Mouse (Mus musculus): ENCODE measurements around the gene Pmf1.

The Pmf1 gene

GRCm38 (mm10) chr3:88409741-88410644, at the start of gene Pmf1:
Pmf1 (minus strand) TSS chr3:88410331.
- DNase-seq (ENCODE audit: low spot score): peak; percentile 92

- no peak for DNase-seq (ENCODE audit: low spot score)
Observed at GRCm38 (mm10) chr3:88458778-88459219, 48.7 kb upstream of the Pmf1 start.

- no peak for DNase-seq (ENCODE audit: low spot score)
Observed at GRCm38 (mm10) chr3:88456746-88457532, 46.8 kb upstream of the Pmf1 start.

DNA sequence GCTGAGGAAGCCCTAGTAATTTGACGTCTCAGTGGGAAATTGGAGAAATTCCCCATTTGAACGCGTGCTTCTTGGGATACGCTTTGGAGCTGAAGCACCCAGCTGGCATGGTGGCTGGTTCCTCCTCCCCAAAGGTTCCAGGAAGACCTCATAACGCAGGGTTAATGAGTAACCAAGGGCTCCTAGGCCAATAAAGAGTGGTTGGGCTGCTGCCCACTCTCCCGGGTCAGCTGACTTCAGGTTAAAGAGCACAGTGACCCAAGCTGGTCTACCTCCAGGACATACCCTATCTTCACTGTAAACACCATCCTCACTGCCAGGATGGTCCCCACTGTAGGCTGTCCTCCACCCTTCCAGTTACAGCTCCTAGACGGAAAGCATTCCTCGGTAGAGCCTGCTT, 46.2 kb upstream of the Pmf1 start:
- no peak for DNase-seq (ENCODE audit: low spot score)

- peak; percentile 54 for DNase-seq (ENCODE audit: low spot score)
Observed at GRCm38 (mm10) chr3:88455588-88456264, 45.6 kb upstream of the Pmf1 start.

DNA sequence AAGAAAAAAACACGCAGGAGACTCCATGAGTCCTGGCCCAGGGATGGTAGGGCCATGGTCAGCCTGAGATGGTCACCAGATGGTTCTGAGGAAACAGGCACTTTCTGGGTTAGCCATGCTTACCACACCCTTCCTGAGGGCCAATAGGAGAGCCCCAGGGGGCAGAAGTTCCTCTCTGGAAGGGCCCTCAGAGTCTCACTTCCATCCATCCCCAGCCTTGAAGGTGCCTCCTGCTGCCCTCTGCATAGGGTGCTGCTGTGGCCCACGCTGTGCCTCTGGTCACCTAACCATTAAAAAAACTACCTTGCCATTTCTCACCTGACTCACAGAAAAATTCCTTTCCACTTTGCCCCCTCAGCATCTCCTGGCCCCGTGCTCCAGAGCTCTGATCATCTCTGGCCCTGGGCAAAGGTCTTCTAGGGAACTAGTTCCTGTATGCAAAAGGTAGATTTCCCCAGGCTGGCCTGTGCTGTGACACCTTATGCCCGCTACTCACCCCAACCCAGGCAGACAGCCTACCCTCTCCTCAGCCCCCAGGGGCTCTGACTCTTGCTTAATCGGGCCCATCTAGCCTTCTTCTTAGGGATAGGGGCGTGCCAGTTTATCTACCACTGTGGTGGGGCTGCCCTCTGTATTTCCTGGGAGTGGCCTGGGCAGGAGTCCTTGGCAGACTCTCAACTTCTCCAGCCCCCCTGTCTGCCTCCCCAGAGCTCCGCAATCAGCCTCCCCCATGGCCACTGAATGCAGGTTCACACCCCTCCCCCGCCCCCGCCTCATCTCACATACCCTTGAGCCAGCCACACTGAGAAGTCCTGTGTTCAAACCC, 44.8 kb upstream of the Pmf1 start:
- DNase-seq (ENCODE audit: low spot score): peak; percentile 29

- DNase-seq (ENCODE audit: low spot score): no peak
Observed at GRCm38 (mm10) chr3:88453986-88454385, 43.9 kb upstream of the Pmf1 start.

DNA sequence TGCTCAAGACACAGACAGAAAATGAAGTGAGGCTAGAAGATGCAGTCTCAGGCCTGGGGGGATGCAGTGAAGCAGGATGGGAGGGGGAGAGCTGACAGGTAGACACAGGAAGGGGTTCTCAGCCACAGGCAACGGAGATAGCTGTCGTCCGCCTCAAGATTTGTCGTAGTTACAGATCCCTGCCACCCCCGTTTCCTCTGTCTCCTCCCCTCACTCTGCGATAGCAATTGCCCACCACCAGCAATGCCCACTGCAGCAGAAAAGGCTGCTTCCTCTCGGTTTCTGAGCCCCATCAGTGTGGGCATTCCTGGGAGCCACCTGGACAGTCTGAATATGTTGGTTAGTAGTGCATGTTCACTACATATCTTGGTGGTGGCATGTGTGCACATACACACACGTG, 43.2 kb upstream of the Pmf1 start:
- DNase-seq (ENCODE audit: low spot score): no peak

GRCm38 (mm10) chr3:88452716-88453115, 42.6 kb upstream of the Pmf1 start:
- no peak for DNase-seq (ENCODE audit: low spot score)

GRCm38 (mm10) chr3:88452246-88452645, 42.1 kb upstream of the Pmf1 start:
- DNase-seq (ENCODE audit: low spot score): no peak

- DNase-seq (ENCODE audit: low spot score): no peak
Observed at GRCm38 (mm10) chr3:88450379-88451131, 40.4 kb upstream of the Pmf1 start.

GRCm38 (mm10) chr3:88449395-88450023, 39.4 kb upstream of the Pmf1 start:
- peak; percentile 43 for DNase-seq (ENCODE audit: low spot score)

DNA sequence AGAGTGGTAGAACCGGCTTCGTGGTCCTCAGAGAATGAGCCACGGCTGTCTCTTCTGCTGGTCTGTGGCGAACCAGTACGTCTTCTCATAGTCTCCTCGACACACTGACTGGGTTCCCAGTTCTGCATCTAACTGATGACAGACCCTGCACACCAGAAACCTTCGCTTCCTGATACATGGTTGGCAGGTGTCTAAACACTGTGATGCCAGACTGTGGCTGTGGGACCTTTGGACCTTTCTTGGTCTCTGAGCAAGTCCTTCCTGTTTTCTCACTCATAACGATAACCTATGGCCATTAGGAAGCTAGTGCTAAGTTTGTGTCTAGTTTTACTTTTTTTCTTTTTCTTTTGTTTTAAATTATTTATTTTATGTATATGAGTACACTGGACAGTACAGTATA, 38.3 kb upstream of the Pmf1 start:
- DNase-seq (ENCODE audit: low spot score): no peak

- DNase-seq (ENCODE audit: low spot score): no peak
Observed at GRCm38 (mm10) chr3:88447676-88448183, 37.6 kb upstream of the Pmf1 start.

DNA sequence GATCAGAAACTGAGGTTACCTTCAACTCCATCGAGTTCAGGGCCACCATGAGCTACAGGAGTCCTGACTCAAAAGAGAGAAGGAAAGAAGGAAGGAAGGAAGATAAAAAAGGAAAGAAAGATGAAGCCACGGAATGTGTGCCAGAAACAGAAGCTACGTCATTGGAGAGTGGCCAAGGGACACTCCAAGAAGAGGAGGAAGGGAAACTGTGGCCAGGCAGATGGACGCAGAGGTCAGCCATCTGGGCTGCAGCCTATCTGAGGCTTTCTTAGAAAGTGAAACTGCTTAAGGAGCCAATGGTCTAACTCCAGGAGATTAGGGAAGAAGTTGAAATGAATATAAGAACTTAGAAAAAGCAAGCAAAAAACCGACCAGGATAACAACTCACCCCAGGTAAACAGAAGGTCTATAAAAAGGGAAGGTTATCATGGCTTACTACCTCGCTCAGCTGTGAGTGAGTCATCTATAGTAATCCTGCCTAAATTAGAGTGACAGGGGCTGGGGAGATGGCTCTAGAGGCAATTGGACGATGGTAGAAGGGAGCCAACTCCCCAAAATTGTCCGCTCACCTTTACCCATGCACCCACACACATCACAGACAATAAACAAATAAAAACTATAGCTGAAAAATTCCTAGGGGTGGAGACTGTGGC, 36.5 kb upstream of the Pmf1 start:
- no peak for DNase-seq (ENCODE audit: low spot score)

- no peak for DNase-seq (ENCODE audit: low spot score)
Observed at GRCm38 (mm10) chr3:88442888-88443287, 32.8 kb upstream of the Pmf1 start.

DNA sequence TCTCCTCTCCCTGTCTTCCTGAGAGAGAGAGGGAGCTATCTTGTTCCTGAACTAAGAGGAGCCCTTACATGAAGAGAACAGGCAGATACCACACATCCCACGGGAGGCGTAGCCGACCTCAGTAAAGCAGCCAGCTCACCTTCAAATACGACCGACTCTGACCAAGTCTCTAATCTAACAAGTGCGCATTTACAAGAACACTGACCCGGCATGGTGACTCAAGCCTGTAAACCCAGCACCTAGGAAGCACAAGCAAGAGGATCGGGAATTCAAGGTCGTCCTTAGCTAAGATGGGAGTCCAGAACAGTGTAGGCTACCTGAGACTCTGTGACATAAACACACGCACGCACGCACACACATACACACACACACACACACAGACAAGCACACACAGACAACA, 32.4 kb upstream of the Pmf1 start:
- no peak for DNase-seq (ENCODE audit: low spot score)

GRCm38 (mm10) chr3:88440500-88441381, 30.6 kb upstream of the Pmf1 start:
- DNase-seq (ENCODE audit: low spot score): no peak

GRCm38 (mm10) chr3:88439582-88439981, 29.5 kb upstream of the Pmf1 start:
- no peak for DNase-seq (ENCODE audit: low spot score)

Data from ovary, postnatal 36 days (tissue).